Mouse (Mus musculus) forebrain, embryonic 11.5 days (tissue): ENCODE data around the gene Nhp2. TPM values are rescaled to one million over a fixed set of nuclear protein-coding genes. Genes with fewer than 3 reads are reported as not detected.
"Not testable (repeated sequence)": the region's sequence is repeated elsewhere in the genome, so short reads cannot be mapped to it uniquely, and the experiment has no call there.

Experiments
- ATAC-seq: fragments of 200-750 bp; cut with Nextera tagmentation; replicated peaks from 2 replicates; pipeline ENCODE4 v1.8.0; 2017; ENCODE audit warnings: moderate TSS enrichment; ENCODE audit not compliant: low FRiP score
- DNase-seq: peaks from one replicate; pipeline ENCODE4 v3.0.0-alpha.2; 2017; ENCODE audit warnings: low spot score
- H3K27ac ChIP-seq: fragments of 300-500 bp; sonication (generic); 2 replicates; pipeline ENCODE4 v1.5.1; 2014; ENCODE audit warnings: low read depth, low read length
- H3K27me3 ChIP-seq: fragments of 300-500 bp; sonication (generic); 2 replicates; pipeline ENCODE4 v1.6.1; 2014; ENCODE audit warnings: mild to moderate bottlenecking, low read length, mixed read lengths; ENCODE audit not compliant: control insufficient read depth, insufficient read depth
- H3K36me3 ChIP-seq: fragments of 300-500 bp; sonication (generic); 2 replicates; pipeline ENCODE4 v1.6.1; 2014; ENCODE audit warnings: mild to moderate bottlenecking, low read length, moderate library complexity, mixed read lengths; ENCODE audit not compliant: control insufficient read depth, insufficient read depth
- H3K4me1 ChIP-seq: fragments of 300-500 bp; sonication (generic); replicated peaks from 2 replicates; pipeline ENCODE4 v1.6.1; 2014; ENCODE audit warnings: low read length, mixed read lengths; ENCODE audit not compliant: control insufficient read depth, insufficient read depth
- H3K4me2 ChIP-seq: fragments of 300-500 bp; sonication (generic); 2 replicates; pipeline ENCODE4 v1.6.1; 2014; ENCODE audit warnings: low read depth, mild to moderate bottlenecking, low read length, moderate library complexity, mixed read lengths; ENCODE audit not compliant: severe bottlenecking
- H3K4me3 ChIP-seq: fragments of 300-500 bp; sonication (generic); 2 replicates; pipeline ENCODE4 v1.5.1; 2014; ENCODE audit warnings: low read depth, low read length
- H3K9ac ChIP-seq: fragments of 300-500 bp; sonication (generic); 2 replicates; pipeline ENCODE4 v1.6.1; 2014; ENCODE audit warnings: low read length
- H3K9me3 ChIP-seq: fragments of 300-500 bp; sonication (generic); 2 replicates; pipeline ENCODE4 v1.6.1; 2016; ENCODE audit warnings: low read length, mixed read lengths; ENCODE audit not compliant: control insufficient read depth
- WGBS: fragments of 180-500 bp; shearing (Covaris S2); extraction: QIAGEN DNeasy Blood & Tissue Kit; methylation state at CpG from one replicate; pipeline ENCODE4 v1.1.7; 2014; 5-methylcytosine and 5-hydroxymethylcytosine counted together
- polyA plus RNA-seq: library from polyadenylated mRNA; unstranded; fragments of >200 nt; fragmentation: Nextera tagmentation; extraction: Ambion mirVana; gene quantifications from 2 replicates; pipeline ENCODE4 v1.2.1, GENCODE M21; 2014

The Nhp2 gene
- polyA plus RNA-seq, 1 experiment from 2014 or later = 154 TPM

DNA sequence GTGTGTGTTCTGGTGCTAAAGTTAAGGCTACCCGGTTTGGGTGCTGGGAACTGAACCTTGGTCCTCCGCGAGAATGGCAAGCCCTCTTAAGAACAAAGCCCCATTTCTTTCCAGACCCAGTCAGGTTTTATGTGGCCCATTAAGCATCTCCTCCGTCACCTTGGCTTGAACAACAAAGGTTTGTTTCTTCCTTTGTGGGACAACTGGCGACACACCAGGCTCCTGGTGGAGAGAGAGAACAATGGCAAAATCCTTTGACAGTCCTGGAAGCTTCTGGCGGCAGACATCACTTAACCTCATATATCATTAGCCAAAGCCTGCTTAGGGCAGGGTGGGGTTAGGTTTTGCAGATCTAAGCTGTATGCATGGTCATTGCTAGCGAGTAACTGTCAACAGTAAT is 43.1 kb downstream of the Nhp2 start:
- no peak for ATAC-seq
- no peak overlapping the region for H3K4me2 ChIP-seq
- no peaks in the 10 kb centered on the region for H3K9me3 ChIP-seq
- no peak overlapping the region for H3K9ac ChIP-seq
- 76% methylated on average over 7 of the region's 7 CpGs for WGBS
- H3K27ac ChIP-seq = no peak overlapping the region
- no peaks in the 10 kb centered on the region for H3K36me3 ChIP-seq
- H3K4me3 ChIP-seq = no peak overlapping the region
- no peak for DNase-seq
- H3K4me1 ChIP-seq = no peaks in the 10 kb centered on the region
- no peaks in the 10 kb centered on the region for H3K27me3 ChIP-seq

DNA sequence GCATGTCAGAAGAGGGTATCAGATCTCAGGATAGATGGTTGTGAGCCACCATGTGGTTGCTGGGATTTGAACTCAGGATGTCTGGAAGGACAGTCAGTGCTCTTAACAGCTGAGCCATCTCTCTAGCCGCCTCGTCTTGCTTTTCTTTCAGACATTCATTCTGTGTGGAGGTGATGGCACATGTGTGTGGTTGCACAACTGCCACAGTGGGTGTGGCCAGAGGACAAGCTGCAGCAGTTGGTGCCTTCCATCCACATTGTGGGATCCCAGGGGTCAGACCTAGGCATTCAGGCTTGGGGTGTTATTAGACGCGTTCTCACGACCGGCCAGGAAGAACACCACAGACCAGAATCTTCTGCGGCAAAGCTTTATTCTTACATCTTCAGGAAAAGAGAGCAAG is 45.2 kb downstream of the Nhp2 start:
- not testable (repeated sequence) for H3K4me2 ChIP-seq, H3K9ac ChIP-seq, DNase-seq, H3K36me3 ChIP-seq, H3K27me3 ChIP-seq, H3K4me1 ChIP-seq, ATAC-seq, H3K4me3 ChIP-seq, H3K9me3 ChIP-seq, H3K27ac ChIP-seq
- 94% methylated on average over 7 of the region's 7 CpGs for WGBS

DNA sequence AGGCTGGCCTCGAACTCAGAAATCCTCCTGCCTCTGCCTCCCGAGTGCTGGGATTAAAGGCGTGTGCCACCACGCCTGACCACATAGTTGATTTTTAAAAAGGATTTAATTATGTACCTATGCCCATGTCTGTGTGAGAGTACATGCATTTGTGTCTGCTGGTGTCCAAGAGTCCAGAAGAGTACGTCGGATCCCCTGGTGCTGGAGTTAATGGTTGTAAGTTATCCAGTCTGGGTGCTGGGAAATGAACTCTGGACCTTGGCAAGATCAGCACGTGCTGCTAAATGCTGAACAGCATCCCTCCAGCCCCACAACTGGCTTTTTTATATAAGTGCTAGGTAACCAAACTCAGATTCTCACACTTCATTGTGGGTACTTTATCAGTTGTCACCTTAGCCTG is 51.3 kb downstream of the Nhp2 start:
- Histone ChIP-seq H3K4me3 (no peak overlapping the region), H3K9me3 (no peaks in the 10 kb centered on the region), H3K27me3 (no peaks in the 10 kb centered on the region), H3K27ac (no peak overlapping the region), H3K4me1 (no peaks in the 10 kb centered on the region), H3K36me3 (no peaks in the 10 kb centered on the region), H3K9ac (no peak overlapping the region), H3K4me2 (no peak overlapping the region)
- no peak for DNase-seq
- 86% methylated on average over 7 of the region's 7 CpGs for WGBS
- ATAC-seq = no peak

DNA sequence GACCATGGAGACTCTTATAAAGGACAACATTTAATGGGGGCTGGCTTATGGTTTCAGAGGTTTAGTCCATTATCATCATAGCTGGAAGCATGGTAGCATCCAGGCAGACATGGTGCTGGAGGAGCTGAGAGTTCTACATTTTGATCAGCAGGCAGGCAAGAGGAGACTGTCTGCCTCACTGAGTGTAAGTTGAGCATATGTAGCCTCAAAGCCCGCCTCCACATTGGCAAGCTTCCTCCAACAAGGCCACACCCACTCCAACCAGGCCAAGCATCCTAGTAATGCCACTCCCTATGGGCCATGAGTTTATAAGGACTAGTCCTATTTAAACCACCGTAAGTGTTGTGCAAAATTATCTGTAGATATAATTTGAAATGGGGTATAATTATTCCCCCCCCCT is 51.8 kb downstream of the Nhp2 start:
- WGBS = 80% methylated on average over 2 of the region's 2 CpGs

DNA sequence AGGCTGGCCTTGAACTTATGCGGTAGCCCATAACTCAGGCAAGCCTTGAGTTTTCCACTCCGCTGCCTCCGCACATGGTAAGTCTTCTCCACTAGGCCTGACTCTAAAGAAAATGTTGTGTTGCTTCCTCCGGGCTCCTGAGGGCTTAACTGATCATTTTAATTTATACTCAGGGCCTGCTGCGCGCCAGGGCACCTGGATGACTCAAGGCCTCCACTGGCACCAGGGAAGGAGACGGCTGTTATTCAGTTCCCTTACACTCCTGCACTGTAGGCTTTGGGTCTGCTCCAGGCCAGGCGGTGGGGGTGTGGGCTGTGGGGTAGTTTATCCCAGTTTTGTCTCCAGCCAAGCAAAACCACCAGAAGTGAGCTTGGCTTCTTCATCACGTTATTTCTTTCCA is 53.8 kb downstream of the Nhp2 start:
- WGBS = 80% methylated on average over 9 of the region's 9 CpGs
- no peak for ATAC-seq
- no peak overlapping the region for H3K9ac ChIP-seq

More for the DNA sequence above, 51.8 kb downstream of the Nhp2 start:
- no peaks in the 10 kb centered on the region for H3K27me3 ChIP-seq
- DNase-seq (no peak), ATAC-seq (no peak)
- no peak overlapping the region for H3K27ac ChIP-seq
- H3K4me1 ChIP-seq = no peaks in the 10 kb centered on the region
- no peak overlapping the region for H3K4me3 ChIP-seq
- H3K4me2 ChIP-seq = no peak overlapping the region
- H3K9me3 ChIP-seq = no peaks in the 10 kb centered on the region
- no peak overlapping the region for H3K9ac ChIP-seq
- no peaks in the 10 kb centered on the region for H3K36me3 ChIP-seq

More for the DNA sequence above, 53.8 kb downstream of the Nhp2 start:
- Histone ChIP-seq H3K4me1 (no peaks in the 10 kb centered on the region), H3K9me3 (no peaks in the 10 kb centered on the region), H3K4me3 (no peak overlapping the region), H3K27ac (no peak overlapping the region), H3K4me2 (no peak overlapping the region), H3K27me3 (no peaks in the 10 kb centered on the region), H3K36me3 (no peaks in the 10 kb centered on the region)
- no peak for DNase-seq

Other genes starting within 250 kb of the Nhp2 start
- 14.9 and 16.7 TPM in 2 replicates for gene Phykpl, start 35.0 kb upstream of the Nhp2 start, polyA plus RNA-seq
- 830 and 925 TPM in 2 replicates for gene Hnrnpab, start 12.9 kb upstream of the Nhp2 start, polyA plus RNA-seq
- 40.4 and 47.8 TPM in 2 replicates for gene Rmnd5b, start 16.2 kb downstream of the Nhp2 start, polyA plus RNA-seq
- gene N4bp3, start 31.1 kb downstream of the Nhp2 start, polyA plus RNA-seq = 11.3 and 11.7 TPM in 2 replicates
- gene D930048N14Rik, start 31.2 kb downstream of the Nhp2 start, polyA plus RNA-seq = 0.97 and 1.1 TPM in 2 replicates
- 75.6 and 94.9 TPM in 2 replicates for gene 0610009B22Rik, start 69.1 kb downstream of the Nhp2 start, polyA plus RNA-seq
- 15.2 and 18.5 TPM in 2 replicates for gene Sec24a, start 143.9 kb downstream of the Nhp2 start, polyA plus RNA-seq
- 113 and 116 TPM in 2 replicates for gene Sar1b, start 144.0 kb downstream of the Nhp2 start, polyA plus RNA-seq
- 0.29 and 0.55 TPM in 2 replicates for gene Jade2, start 237.9 kb downstream of the Nhp2 start, polyA plus RNA-seq